Mouse (Mus musculus) neural tube, embryonic 13.5 days (tissue): Measurements from ENCODE around the gene Klhl33. TPM values are rescaled to one million over a fixed set of nuclear protein-coding genes. Genes with fewer than 3 reads are reported as not detected.
"Not testable (repeated sequence)": the region's sequence is repeated elsewhere in the genome, so short reads cannot be mapped to it uniquely, and the experiment has no call there.

Experiments used
- ATAC-seq: fragments of 200-750 bp; cut with Nextera tagmentation; 2 replicates; pipeline ENCODE4 v1.8.0; 2017; ENCODE audit warnings: low read depth, mild to moderate bottlenecking, moderate TSS enrichment, moderate library complexity
- H3K27ac ChIP-seq: fragments of 300-500 bp; sonication (generic); replicated peaks from 2 replicates; pipeline ENCODE4 v1.5.1; 2015; ENCODE audit warnings: moderate library complexity, mild to moderate bottlenecking, inconsistent platforms
- H3K27me3 ChIP-seq: fragments of 300-500 bp; sonication (generic); 2 replicates; pipeline ENCODE4 v1.6.1; 2015; ENCODE audit warnings: mild to moderate bottlenecking, inconsistent platforms
- H3K36me3 ChIP-seq: fragments of 300-500 bp; sonication (generic); 2 replicates; pipeline ENCODE4 v1.6.1; 2015; ENCODE audit warnings: mild to moderate bottlenecking, inconsistent platforms
- H3K4me1 ChIP-seq: fragments of 300-500 bp; sonication (generic); replicated peaks from 2 replicates; pipeline ENCODE4 v1.6.1; 2015; ENCODE audit warnings: inconsistent platforms
- H3K4me2 ChIP-seq: fragments of 300-500 bp; sonication (generic); 2 replicates; pipeline ENCODE4 v1.6.1; 2015; ENCODE audit warnings: inconsistent platforms, mild to moderate bottlenecking, moderate library complexity
- H3K4me3 ChIP-seq: fragments of 300-500 bp; sonication (generic); 2 replicates; pipeline ENCODE4 v1.5.1; 2015; ENCODE audit warnings: mild to moderate bottlenecking, inconsistent platforms
- H3K9ac ChIP-seq: fragments of 300-500 bp; sonication (generic); 2 replicates; pipeline ENCODE4 v1.6.1; 2015; ENCODE audit warnings: moderate library complexity, mild to moderate bottlenecking, inconsistent platforms
- H3K9me3 ChIP-seq: fragments of 300-500 bp; sonication (generic); 2 replicates; pipeline ENCODE4 v1.6.1; 2016; ENCODE audit warnings: inconsistent platforms
- WGBS: fragments of 180-500 bp; shearing (Covaris S2); methylation state at CpG from one replicate; pipeline ENCODE4 v1.1.7; 2015; 5-methylcytosine and 5-hydroxymethylcytosine counted together
- polyA plus RNA-seq: library from polyadenylated mRNA; unstranded; fragments of >200 nt; fragmentation: Nextera tagmentation; extraction: Ambion mirVana; gene quantifications from 2 replicates; pipeline ENCODE4 v1.2.1, GENCODE M21; 2015

Gene Klhl33
- polyA plus RNA-seq, 1 experiment from 2014 or later, result 0.88 TPM

DNA sequence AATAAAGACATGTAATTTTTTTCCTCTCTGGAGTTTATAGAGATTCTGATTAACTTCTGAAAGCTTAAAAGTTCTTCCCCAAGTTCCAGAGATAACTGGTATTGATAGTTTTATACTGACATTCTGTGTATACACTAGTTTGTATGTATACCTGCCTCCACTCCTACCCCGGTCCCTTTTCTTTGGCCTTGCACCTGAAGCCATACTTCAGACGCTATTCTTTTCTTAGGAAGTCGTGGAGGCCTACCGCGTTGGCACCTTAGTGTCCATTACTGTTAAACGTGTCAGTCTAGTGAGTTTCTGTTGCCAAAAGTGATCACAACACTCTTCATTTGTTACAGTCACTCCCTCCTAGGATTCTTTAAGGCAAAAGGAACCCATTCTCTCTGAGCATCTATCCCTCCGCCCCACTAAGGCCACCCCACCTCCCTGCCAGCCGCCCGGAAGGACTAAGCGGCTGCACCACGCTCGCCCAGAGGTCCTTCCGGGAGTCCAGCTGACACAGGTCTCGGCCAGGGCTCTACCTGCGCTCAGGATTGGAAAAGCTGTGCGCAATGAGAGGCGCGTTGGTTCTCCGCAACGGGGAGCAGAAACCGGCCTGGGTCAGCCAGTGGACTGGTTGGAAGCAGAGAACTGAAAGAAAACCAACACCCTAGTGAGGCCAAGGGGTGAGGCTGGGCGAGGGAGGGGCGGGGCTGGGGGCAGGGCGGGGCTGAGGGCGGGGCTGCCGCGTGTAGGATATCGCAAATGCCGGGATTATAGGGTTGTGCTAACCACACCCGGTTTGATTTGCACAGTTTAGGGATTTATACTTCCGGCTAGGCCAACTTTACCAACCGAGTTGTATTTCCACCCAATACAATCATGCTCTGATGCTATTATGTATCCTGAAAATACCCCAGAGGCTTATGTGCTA lies 27.2 kb downstream of the Klhl33 start, which contains the start of gene Tep1:
Gene Tep1 (minus strand): TSS at position 672 of the 916 bp plus-strand sequence.
- H3K4me3 ChIP-seq, result peak within 1 kb of the TSS; percentile 55
- H3K36me3 ChIP-seq, result no peaks in the 10 kb centered on the region
- H3K9me3 ChIP-seq, result no peaks in the 10 kb centered on the region
- peak; percentile 93 for ATAC-seq
- peak within 1 kb of the TSS; percentile 72 for H3K4me2 ChIP-seq
- H3K4me1 ChIP-seq, result peaks cover 6% of the 10 kb centered on the region
- no peaks in the 10 kb centered on the region for H3K27me3 ChIP-seq
- 8% methylated on average over 32 of the region's 32 CpGs for WGBS
- peak within 1 kb of the TSS; percentile 74 for H3K9ac ChIP-seq
- H3K27ac ChIP-seq, result peak within 1 kb of the TSS; percentile 68

- H3K4me2 ChIP-seq, result no peak overlapping the region
- H3K9ac ChIP-seq, result no peak overlapping the region
- WGBS, result 87% methylated on average over 5 of the region's 5 CpGs
- no peak for ATAC-seq
- no peak overlapping the region for H3K27ac ChIP-seq
- H3K4me1 ChIP-seq, result peaks cover 6% of the 10 kb centered on the region
- H3K9me3 ChIP-seq, result no peaks in the 10 kb centered on the region
- H3K36me3 ChIP-seq, result no peaks in the 10 kb centered on the region
- H3K27me3 ChIP-seq, result no peaks in the 10 kb centered on the region
- no peak overlapping the region for H3K4me3 ChIP-seq
Observed at GRCm38 (mm10) chr14:50868656-50869055, 28.7 kb downstream of the Klhl33 start.

- 76% methylated on average over 4 of the region's 4 CpGs for WGBS
Observed at GRCm38 (mm10) chr14:50868211-50868610, 29.1 kb downstream of the Klhl33 start.

GRCm38 (mm10) chr14:50866966-50867365 lies 30.3 kb downstream of the Klhl33 start:
- H3K4me1 ChIP-seq, result peaks cover 6% of the 10 kb centered on the region
- no peaks in the 10 kb centered on the region for H3K9me3 ChIP-seq
- no peaks in the 10 kb centered on the region for H3K36me3 ChIP-seq
- H3K4me3 ChIP-seq, result no peak overlapping the region
- WGBS, result 97% methylated on average over 3 of the region's 3 CpGs
- H3K27ac ChIP-seq, result no peak overlapping the region
- H3K27me3 ChIP-seq, result no peaks in the 10 kb centered on the region
- no peak overlapping the region for H3K9ac ChIP-seq
- no peak overlapping the region for H3K4me2 ChIP-seq
- ATAC-seq, result no peak

More at GRCm38 (mm10) chr14:50868211-50868610, 29.1 kb downstream of the Klhl33 start:
- no peaks in the 10 kb centered on the region for H3K36me3 ChIP-seq
- H3K4me3 ChIP-seq, result no peak overlapping the region
- H3K4me1 ChIP-seq, result peaks cover 6% of the 10 kb centered on the region
- H3K9me3 ChIP-seq, result no peaks in the 10 kb centered on the region
- ATAC-seq, result no peak
- no peak overlapping the region for H3K4me2 ChIP-seq
- H3K9ac ChIP-seq, result no peak overlapping the region
- no peaks in the 10 kb centered on the region for H3K27me3 ChIP-seq
- no peak overlapping the region for H3K27ac ChIP-seq

- not testable (repeated sequence) for H3K36me3 ChIP-seq, H3K27ac ChIP-seq, H3K4me2 ChIP-seq, H3K4me3 ChIP-seq, H3K27me3 ChIP-seq, ATAC-seq, H3K9ac ChIP-seq, H3K4me1 ChIP-seq, H3K9me3 ChIP-seq
Observed at GRCm38 (mm10) chr14:50865005-50865404, 32.3 kb downstream of the Klhl33 start.

GRCm38 (mm10) chr14:50862641-50863040 lies 34.7 kb downstream of the Klhl33 start:
- Histone ChIP-seq H3K27me3 (no peaks in the 10 kb centered on the region), H3K9me3 (no peaks in the 10 kb centered on the region), H3K36me3 (peaks cover 11% of the 10 kb centered on the region), H3K9ac (no peak overlapping the region), H3K27ac (no peak overlapping the region), H3K4me2 (no peak overlapping the region), H3K4me3 (no peak overlapping the region), H3K4me1 (no peaks in the 10 kb centered on the region)
- WGBS, result 92% methylated on average over 10 of the region's 10 CpGs
- no peak for ATAC-seq

DNA sequence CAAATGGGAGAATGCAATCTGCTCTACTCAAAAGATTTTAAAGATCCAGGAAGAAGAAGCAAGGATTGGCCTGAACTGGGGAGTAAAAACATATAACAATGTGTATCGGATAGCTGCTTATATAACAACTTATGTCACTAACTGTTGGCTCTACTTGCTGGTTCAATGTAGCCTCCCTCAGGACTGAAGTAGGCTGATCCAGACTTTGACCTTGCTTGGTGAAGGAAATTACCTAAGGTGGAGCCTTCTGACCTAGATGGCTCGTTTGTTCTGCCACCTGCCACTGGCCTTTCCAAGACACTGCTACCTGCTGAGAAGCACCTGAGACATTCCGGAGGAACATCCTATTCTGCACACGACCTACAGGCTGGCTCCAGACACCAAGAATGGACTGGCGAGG lies 41.5 kb downstream of the Klhl33 start:
- Histone ChIP-seq H3K4me3 (no peak overlapping the region), H3K9me3 (no peaks in the 10 kb centered on the region), H3K27me3 (no peaks in the 10 kb centered on the region), H3K27ac (no peak overlapping the region), H3K4me2 (no peak overlapping the region), H3K9ac (no peak overlapping the region), H3K36me3 (peaks cover 26% of the 10 kb centered on the region), H3K4me1 (no peaks in the 10 kb centered on the region)
- WGBS, result 88% methylated on average over 5 of the region's 5 CpGs
- ATAC-seq, result no peak

Other genes starting within 250 kb of the Klhl33 start
- gene Olfr747, start 204.3 kb downstream of the Klhl33 start, polyA plus RNA-seq, result not detected in 2 replicates
- gene Olfr748, start 190.1 kb downstream of the Klhl33 start, polyA plus RNA-seq, result not detected in 2 replicates
- gene Olfr749, start 152.4 kb downstream of the Klhl33 start, polyA plus RNA-seq, result not detected in 2 replicates
- 111 and 114 TPM in 2 replicates for gene Ttc5, start 112.0 kb downstream of the Klhl33 start, polyA plus RNA-seq
- gene Ccnb1ip1, start 89.8 kb downstream of the Klhl33 start, polyA plus RNA-seq, result not detected in 2 replicates
- 44.5 and 49.0 TPM in 2 replicates for gene Parp2, start 89.7 kb downstream of the Klhl33 start, polyA plus RNA-seq
- 3.2 and 3.4 TPM in 2 replicates for gene Tep1, start 26.9 kb downstream of the Klhl33 start, polyA plus RNA-seq
- 122 and 125 TPM in 2 replicates for gene Osgep, start 27.4 kb upstream of the Klhl33 start, polyA plus RNA-seq
- 215 and 219 TPM in 2 replicates for gene Apex1, start 27.5 kb upstream of the Klhl33 start, polyA plus RNA-seq
- gene Pip4p1, start 33.3 kb upstream of the Klhl33 start, polyA plus RNA-seq, result 90.2 and 103 TPM in 2 replicates
- gene Pnp, start 33.6 kb upstream of the Klhl33 start, polyA plus RNA-seq, result 25.8 and 27.4 TPM in 2 replicates
- 2.7 TPM in 1 of 2 replicates, not detected in the other for gene Gm49342, start 47.0 kb upstream of the Klhl33 start, polyA plus RNA-seq
- gene Pnp2, start 58.5 kb upstream of the Klhl33 start, polyA plus RNA-seq, result not detected in 2 replicates
- gene Rnase10, start 110.2 kb upstream of the Klhl33 start, polyA plus RNA-seq, result not detected in 2 replicates
- gene Rnase9, start 144.4 kb upstream of the Klhl33 start, polyA plus RNA-seq, result not detected in 2 replicates
- not detected in 2 replicates for gene Rnase11, start 152.7 kb upstream of the Klhl33 start, polyA plus RNA-seq
- gene Rnase12, start 160.2 kb upstream of the Klhl33 start, polyA plus RNA-seq, result not detected in 2 replicates
- gene Olfr750, start 176.9 kb upstream of the Klhl33 start, polyA plus RNA-seq, result not detected in 2 replicates
- 16.1 and 17.0 TPM in 2 replicates for gene Rnase4, start 193.6 kb upstream of the Klhl33 start, polyA plus RNA-seq
- 3.7 and 3.9 TPM in 2 replicates for gene Ang, start 193.6 kb upstream of the Klhl33 start, polyA plus RNA-seq
- gene Eddm3b, start 216.9 kb upstream of the Klhl33 start, polyA plus RNA-seq, result not detected in 2 replicates
- gene Rnase6, start 226.4 kb upstream of the Klhl33 start, polyA plus RNA-seq, result 0.24 and 0.29 TPM in 2 replicates
- gene Rnase1, start 249.3 kb upstream of the Klhl33 start, polyA plus RNA-seq, result 0.73 TPM in 1 of 2 replicates, not detected in the other